Mouse (Mus musculus) forelimb bud, embryonic 11.5 days (tissue): ENCODE results near the gene Metrn.
"Not testable (repeated sequence)": the region's sequence is repeated elsewhere in the genome, so short reads cannot be mapped to it uniquely, and the experiment has no call there.

Experiments
- DNase-seq: peaks from one replicate; pipeline ENCODE4 v3.0.0-alpha.2; 2012; ENCODE audit warnings: low read depth, low spot score

Metrn gene

GRCm38 (mm10) chr17:25808789-25809605 lies 12.1 kb upstream of the Metrn start, which contains the start of gene Fbxl16:
TSS of gene Fbxl16 (plus strand) at chr17:25809085.
- peak; percentile 59 for DNase-seq

- DNase-seq = no peak
These were observed 11.1 kb upstream of the Metrn start for GRCm38 (mm10) chr17:25808028-25808427.

GRCm38 (mm10) chr17:25807452-25807851 lies 10.5 kb upstream of the Metrn start:
- not testable (repeated sequence) for DNase-seq

DNA sequence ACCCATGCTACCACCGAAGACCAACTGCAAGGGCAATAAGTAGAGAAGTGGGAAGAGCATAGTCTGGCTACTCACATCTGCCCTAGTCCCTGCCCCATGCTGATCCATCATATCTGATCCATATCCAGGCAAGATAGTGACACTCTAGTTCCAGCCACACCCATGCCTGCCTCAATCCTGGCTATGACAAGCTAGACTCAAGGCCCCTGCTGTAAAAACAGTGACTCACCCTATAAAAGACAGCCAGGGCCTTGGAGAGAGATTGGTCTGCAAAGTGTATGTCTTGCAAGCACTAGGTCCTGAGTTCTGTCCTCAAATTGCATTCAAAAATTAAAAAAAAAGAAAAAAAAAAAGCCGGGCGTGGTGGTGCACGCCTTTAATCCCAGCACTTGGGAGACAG lies 9.6 kb upstream of the Metrn start:
- no peak for DNase-seq

DNA sequence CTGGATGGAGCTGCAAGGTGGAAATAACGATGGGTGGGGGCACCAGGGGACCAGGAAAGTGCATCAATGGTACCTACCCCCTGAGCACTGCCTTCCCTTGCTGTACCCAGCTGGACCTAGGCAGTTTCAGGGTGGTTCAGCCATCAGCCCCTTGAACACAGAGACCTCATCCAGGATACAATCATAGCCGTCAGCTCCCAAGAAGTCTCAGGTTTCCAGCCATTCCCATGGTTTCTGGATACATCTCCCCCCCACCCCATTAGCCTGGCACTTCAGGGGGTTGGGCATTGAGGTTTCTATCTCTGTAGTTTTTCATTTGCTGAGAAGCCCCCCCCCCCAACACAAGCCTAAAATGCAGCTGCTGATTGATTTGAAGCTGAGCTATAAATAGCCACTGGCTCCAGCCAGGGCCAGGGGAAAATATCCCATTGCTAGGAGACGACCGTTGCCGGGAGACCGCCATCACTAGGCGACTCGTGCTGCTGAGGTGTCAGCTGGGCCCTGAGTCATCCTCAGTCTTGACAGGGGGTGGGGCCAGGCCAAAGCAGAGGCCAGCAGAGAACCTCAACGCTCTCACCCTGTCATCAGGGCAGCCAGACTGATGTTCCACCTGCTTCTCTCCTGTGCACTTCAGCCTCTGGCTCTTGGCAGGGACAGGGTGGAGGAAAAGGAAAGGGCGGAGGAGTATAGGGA lies 6.0 kb upstream of the Metrn start:
- DNase-seq = no peak

DNA sequence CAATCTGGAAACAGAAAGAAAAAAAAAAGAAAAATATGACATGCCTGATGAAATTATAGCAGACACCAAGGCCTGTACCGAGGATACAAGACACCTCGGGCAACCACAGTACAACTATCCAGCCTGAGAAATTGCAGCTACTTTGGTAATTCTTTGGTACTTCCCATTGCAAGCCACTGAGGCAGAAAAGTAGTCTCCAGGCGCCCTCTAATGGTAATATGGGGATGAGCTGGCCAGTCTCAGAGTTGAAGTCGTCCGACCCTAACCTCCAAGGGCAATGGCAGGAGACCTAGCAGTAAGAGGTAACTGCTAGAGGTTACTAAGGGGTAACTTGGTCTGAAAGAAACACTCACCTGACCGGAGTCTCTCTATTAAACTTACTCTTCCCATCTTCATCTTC lies 4.1 kb upstream of the Metrn start:
- peak; percentile 73 for DNase-seq

DNA sequence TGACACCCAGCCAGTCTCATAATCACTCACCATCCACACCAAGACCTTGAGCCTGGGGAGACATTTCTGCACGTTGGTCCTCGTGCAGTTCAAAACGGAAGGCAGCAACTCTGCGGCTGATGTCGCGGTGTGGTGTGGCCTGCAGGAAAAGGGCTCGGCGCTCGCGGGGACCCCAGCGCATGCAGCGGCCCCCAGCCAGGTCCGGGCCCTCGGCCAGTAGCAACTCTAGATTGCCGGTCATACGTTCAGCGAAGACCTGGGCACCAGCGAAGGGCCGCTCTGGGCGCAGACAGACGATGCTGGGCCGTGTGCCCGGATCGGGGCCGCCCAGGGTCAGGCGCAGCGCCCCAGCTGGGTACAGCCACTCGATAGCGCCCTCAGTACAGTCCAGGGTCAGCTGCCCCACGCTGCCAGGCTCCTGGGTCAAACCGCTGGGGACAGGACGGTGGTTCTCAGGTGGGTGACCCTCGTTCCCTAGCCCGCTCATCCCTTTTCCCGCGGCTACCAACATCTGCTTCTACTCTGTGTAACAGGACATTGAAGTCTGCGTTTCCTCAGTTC lies 645 bp downstream of the Metrn start:
- DNase-seq = no peak

GRCm38 (mm10) chr17:25795609-25796092 lies 1.3 kb downstream of the Metrn start, which contains the start of gene AC134908.4:
TSS of gene AC134908.4 (minus strand) at chr17:25795659.
- DNase-seq = peak; percentile 54

DNA sequence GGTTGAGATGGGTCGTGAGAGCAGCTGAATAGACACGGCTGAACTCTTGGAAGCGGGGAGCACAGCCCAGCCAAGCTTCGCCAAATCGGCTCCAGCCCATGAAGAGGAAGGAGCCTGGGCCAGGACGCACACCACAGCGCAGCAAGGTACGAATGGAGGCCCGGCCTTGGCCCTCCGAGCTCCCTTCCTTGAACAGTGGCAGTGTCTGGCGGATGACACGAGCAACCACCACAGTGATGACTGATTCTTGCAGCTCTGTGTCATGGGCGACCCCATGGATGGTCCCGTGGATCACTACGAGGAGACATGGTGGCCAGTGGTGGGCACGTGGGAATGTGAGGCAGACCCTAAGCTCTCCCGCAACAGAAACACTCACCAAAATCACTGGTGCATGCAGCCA lies 1.9 kb downstream of the Metrn start:
- no peak for DNase-seq

GRCm38 (mm10) chr17:25794197-25794596 lies 2.7 kb downstream of the Metrn start:
- DNase-seq = no peak

DNA sequence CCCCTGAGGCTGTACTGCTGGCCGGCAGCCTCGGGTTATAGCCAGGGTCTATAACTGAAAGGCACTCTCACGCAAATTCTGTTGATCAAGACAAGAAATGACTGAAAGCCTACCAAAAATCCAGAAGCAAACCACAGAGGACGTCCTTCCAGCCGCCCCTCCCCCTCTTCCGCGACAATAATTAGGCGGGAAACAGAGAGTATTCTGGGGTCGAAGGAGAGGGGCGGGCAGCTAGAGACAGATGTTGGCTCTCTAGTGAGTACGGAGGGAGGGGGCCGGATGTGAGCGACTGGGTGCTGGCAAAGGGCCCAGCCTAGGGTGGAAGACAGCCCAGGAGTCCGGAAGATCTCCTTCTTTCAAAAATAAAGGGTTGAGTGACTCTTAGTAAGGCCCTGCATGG lies 4.3 kb downstream of the Metrn start, which contains the start of gene Fam173a:
TSS of gene Fam173a (minus strand) at position 287 of the 400 bp plus-strand sequence.
- peak; percentile 46 for DNase-seq

- DNase-seq = peak; percentile 81
These were observed 5.0 kb downstream of the Metrn start for GRCm38 (mm10) chr17:25791843-25792527.

DNA sequence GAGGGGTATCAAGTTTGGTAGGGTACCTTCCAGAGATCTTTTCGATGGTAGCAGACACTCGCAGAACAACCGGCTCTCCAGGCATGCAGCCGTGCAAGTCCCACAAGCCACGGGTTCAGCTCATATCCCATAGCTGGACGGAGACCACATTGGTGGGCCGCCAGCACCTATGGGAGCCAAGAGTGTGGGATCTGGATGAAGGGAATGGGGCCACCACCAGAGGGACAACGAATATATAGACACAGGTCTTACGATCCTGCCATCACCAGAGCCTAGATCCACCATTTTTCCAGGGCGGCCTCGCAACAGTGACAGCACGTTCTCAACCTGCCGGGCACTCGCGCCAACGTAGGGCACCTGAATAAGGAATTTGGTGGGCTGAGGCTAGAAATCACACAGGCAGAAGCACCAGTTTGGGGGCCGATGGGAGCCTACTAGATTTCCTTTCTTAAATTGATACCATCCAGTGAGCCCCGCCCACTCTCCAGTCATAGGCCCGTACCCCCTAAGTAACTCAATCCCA lies 5.6 kb downstream of the Metrn start:
- no peak for DNase-seq

GRCm38 (mm10) chr17:25786781-25787504 lies 10.0 kb downstream of the Metrn start:
- DNase-seq = no peak

GRCm38 (mm10) chr17:25786280-25786679 lies 10.7 kb downstream of the Metrn start, which contains the start of gene Ccdc78:
TSS of gene Ccdc78 (plus strand) at chr17:25786580.
- DNase-seq = no peak

- DNase-seq = peak; percentile 98
These were observed 11.6 kb downstream of the Metrn start, which contains the start of gene Haghl for GRCm38 (mm10) chr17:25785281-25785745. TSS of gene Haghl (minus strand) at chr17:25785673.

- no peak for DNase-seq
These were observed 12.9 kb downstream of the Metrn start for GRCm38 (mm10) chr17:25783861-25784574.

GRCm38 (mm10) chr17:25783086-25783485 lies 13.8 kb downstream of the Metrn start:
- no peak for DNase-seq

DNA sequence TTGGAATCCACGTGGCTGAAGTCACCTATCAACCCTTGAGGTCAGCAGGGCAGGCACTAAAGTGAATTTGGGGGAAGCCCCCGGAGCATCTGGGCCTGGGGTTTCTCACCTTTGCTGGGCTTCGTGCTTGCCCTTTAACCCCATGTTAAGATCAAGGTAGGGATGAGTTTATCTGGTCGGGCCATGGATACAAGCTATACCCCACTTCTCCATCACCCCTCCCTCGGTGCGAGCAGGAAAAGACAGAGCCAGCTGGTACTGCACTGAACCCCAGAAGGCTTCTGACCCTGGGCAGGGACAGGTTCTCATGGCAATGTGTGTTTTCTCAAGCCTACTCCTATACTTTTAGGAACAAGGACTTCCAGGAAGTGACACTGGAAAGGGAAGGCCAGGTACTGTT lies 15.6 kb downstream of the Metrn start:
- DNase-seq = no peak

DNA sequence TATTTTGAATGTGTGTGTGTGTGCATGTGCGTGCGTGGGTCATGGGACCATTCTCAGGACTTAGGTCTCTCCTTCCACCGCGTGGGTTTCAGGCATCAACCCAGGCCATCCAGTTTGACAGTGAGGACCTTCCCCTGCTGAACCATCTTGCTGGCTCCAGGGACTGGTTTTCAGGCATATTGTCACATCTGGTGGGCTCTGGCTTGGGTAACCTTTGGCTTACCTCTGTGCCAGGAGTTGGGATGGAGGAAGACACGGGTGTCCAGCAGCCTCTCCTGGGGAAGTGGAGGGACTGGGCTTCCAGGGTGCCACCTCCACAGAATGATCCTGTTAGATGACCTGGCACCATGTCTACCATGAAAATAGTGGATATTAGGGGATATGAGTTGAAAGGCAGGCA lies 19.0 kb downstream of the Metrn start:
- DNase-seq = no peak
